Mouse (Mus musculus) ES-E14 (cell line): ENCODE results near the gene Fitm2.

Source experiments
- HCFC1 ChIP-seq: IDR thresholded peaks from 2 replicates; pipeline ENCODE4 v1.6.1; 2012; ENCODE audit warnings: low read length, inconsistent platforms, borderline replicate concordance; ENCODE audit not compliant: insufficient read depth
- MAFK ChIP-seq: IDR thresholded peaks from 2 replicates; pipeline ENCODE4 v1.6.1; 2014; ENCODE audit warnings: mild to moderate bottlenecking, low read depth, low read length, inconsistent platforms; ENCODE audit not compliant: insufficient read depth

GRCm38 (mm10) chr2:163443543-163443942, 28.9 kb downstream of the Fitm2 start:
- TF ChIP-seq MAFK (no peak), HCFC1 (no peak)
